ENCODE assay signal across 10 mouse cellular contexts in the genomic region with DNA sequence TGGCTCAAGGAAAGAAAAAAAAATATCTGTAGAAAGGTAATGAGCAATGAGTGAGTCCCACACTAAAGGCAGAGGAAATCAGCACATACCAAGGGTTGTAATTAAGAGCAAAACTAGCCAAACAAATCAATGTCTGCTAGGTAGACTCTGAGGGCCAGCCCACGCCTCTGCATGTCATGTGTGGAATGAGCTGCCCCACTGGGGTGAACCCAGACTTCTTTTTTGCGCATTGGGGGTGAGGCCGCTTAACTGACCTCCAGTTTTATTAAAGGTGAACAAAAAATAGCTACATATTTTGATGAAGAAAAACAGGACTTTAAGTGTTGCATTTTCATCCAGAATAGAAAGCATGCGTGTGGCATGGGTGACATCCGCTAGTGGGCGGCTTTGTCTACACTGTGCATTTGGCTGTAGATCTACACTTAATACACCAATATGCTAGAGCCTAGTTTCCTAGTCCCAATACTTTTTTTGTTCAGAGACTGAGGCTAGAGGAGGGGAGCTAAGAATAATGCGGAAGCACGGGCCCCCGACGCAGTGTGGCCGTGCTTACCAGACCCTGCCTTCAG.
DNase-seq lines count a peak whose midpoint lies in the region; ATAC-seq and TF ChIP-seq lines count a peak whose summit lies in the region.
"Had no signal": no experiment of that assay in that cellular context is flagged by ENCODE, and none has a peak within 500 bp of the region (broad histone marks: within the 10 kb centered on the region; RNA-seq: fewer than 3 reads in every experiment).

No protein-coding gene starts in this region.

- no peak overlapping the region for H3K4me3 ChIP-seq in forebrain, embryonic 12.5 days (replicated peaks)
- H3K4me3 ChIP-seq in forebrain, embryonic 10.5 days = no peak overlapping the region
- H3K4me3 ChIP-seq in left cerebral cortex, adult 2 months = peak overlapping the region; percentile 64
- peak overlapping the region; percentile 35; the same call in 1 of the 2 replicates for H3K4me3 ChIP-seq in hindbrain, embryonic 16.5 days (ENCODE audit: low read length)
- H3K4me3 ChIP-seq in neural tube, embryonic 15.5 days (replicated peaks) = peak overlapping the region; percentile 36
- no peak overlapping the region for H3K4me3 ChIP-seq in thymus, adult 2 months (ENCODE audit: control insufficient read depth, insufficient read depth, low read length)
- H3K4me3 ChIP-seq: liver, embryonic 13.5 days; myocyte had no signal

- no peaks in the 10 kb centered on the region for H3K36me3 ChIP-seq in forebrain, embryonic 12.5 days (replicated peaks)
- H3K36me3 ChIP-seq in forebrain, embryonic 10.5 days (replicated peaks) = no peaks in the 10 kb centered on the region
- H3K36me3 ChIP-seq in hindbrain, embryonic 16.5 days (ENCODE audit: control insufficient read depth, insufficient read depth, low read length) = no peaks in the 10 kb centered on the region
- no peaks in the 10 kb centered on the region for H3K36me3 ChIP-seq in neural tube, embryonic 15.5 days
- H3K36me3 ChIP-seq in thymus, adult 2 months (ENCODE audit: control insufficient read depth, insufficient read depth, low read length) = no peaks in the 10 kb centered on the region
- H3K36me3 ChIP-seq: liver, embryonic 13.5 days had no signal

- H3K4me2 ChIP-seq in forebrain, embryonic 12.5 days = peak overlapping the region; percentile 31; the same call in 1 of the 2 replicates
- peak overlapping the region; percentile 52 for H3K4me2 ChIP-seq in hindbrain, embryonic 16.5 days (ENCODE audit: low read length)
- H3K4me2 ChIP-seq in neural tube, embryonic 15.5 days = peak overlapping the region; percentile 62
- H3K4me2 ChIP-seq: liver, embryonic 13.5 days had no signal

- no peak for TF ChIP-seq POLR2A in thymus, adult 2 months (IDR thresholded peaks at IDR 0.05; ENCODE audit: control insufficient read depth, extremely low read depth, insufficient read depth, low read length, poor library complexity)

- 0 out of 2 replicates have a peak overlapping the region, but pooled peaks have one; percentile 61 for H3K27ac ChIP-seq in forebrain, embryonic 12.5 days
- no peak overlapping the region for H3K27ac ChIP-seq in forebrain, embryonic 10.5 days
- H3K27ac ChIP-seq in left cerebral cortex, adult 2 months = peak overlapping the region; percentile 74
- no peak overlapping the region for H3K27ac ChIP-seq in hindbrain, embryonic 16.5 days (ENCODE audit: low read depth, low read length)
- no peak overlapping the region; the same call in 1 of the 2 replicates for H3K27ac ChIP-seq in neural tube, embryonic 15.5 days (replicated peaks)
- H3K27ac ChIP-seq in thymus, adult 2 months (ENCODE audit: control insufficient read depth, insufficient read depth, low read length) = no peak overlapping the region
- H3K27ac ChIP-seq: liver, embryonic 13.5 days had no signal

- peaks cover 42% of the 10 kb centered on the region for H3K4me1 ChIP-seq in forebrain, embryonic 12.5 days
- H3K4me1 ChIP-seq in forebrain, embryonic 10.5 days = peaks cover 27% of the 10 kb centered on the region
- peaks cover 22% of the 10 kb centered on the region for H3K4me1 ChIP-seq in hindbrain, embryonic 16.5 days (ENCODE audit: control insufficient read depth, insufficient read depth, low read depth, low read length)
- H3K4me1 ChIP-seq in neural tube, embryonic 15.5 days = peaks cover 27% of the 10 kb centered on the region
- no peaks in the 10 kb centered on the region for H3K4me1 ChIP-seq in thymus, adult 2 months (replicated peaks; ENCODE audit: control insufficient read depth, insufficient read depth, low read length)
- H3K4me1 ChIP-seq: liver, embryonic 13.5 days had no signal

- no peaks in the 10 kb centered on the region for H3K27me3 ChIP-seq in forebrain, embryonic 12.5 days
- H3K27me3 ChIP-seq in forebrain, embryonic 10.5 days (ENCODE audit: poor library complexity, severe bottlenecking) = no peaks in the 10 kb centered on the region
- H3K27me3 ChIP-seq in hindbrain, embryonic 16.5 days (replicated peaks; ENCODE audit: control insufficient read depth, insufficient read depth, low read length) = no peaks in the 10 kb centered on the region
- H3K27me3 ChIP-seq in neural tube, embryonic 15.5 days (replicated peaks) = no peaks in the 10 kb centered on the region
- H3K27me3 ChIP-seq in thymus, adult 2 months (ENCODE audit: control insufficient read depth, insufficient read depth, low read length) = no peaks in the 10 kb centered on the region
- H3K27me3 ChIP-seq: liver, embryonic 13.5 days had no signal

- no peak for ATAC-seq in forebrain, embryonic 12.5 days (ENCODE audit: low FRiP score)
- ATAC-seq in hindbrain, embryonic 16.5 days = peak; percentile 9; the same call in 1 of the 2 replicates
- ATAC-seq in neural tube, embryonic 15.5 days (ENCODE audit: low FRiP score) = peak; percentile 23

- H3K9ac ChIP-seq in forebrain, embryonic 12.5 days = no peak overlapping the region
- H3K9ac ChIP-seq in hindbrain, embryonic 16.5 days (ENCODE audit: low read depth, low read length) = no peak overlapping the region
- no peak overlapping the region for H3K9ac ChIP-seq in neural tube, embryonic 15.5 days (replicated peaks)
- H3K9ac ChIP-seq: liver, embryonic 13.5 days had no signal

- H3K9me3 ChIP-seq in forebrain, embryonic 12.5 days = no peaks in the 10 kb centered on the region
- H3K9me3 ChIP-seq in forebrain, embryonic 10.5 days = no peaks in the 10 kb centered on the region
- H3K9me3 ChIP-seq in hindbrain, embryonic 16.5 days (ENCODE audit: control insufficient read depth, low read length) = no peaks in the 10 kb centered on the region
- H3K9me3 ChIP-seq in neural tube, embryonic 15.5 days (replicated peaks) = no peaks in the 10 kb centered on the region
- H3K9me3 ChIP-seq: liver, embryonic 13.5 days had no signal

- no peak for DNase-seq in forebrain, embryonic 10.5 days (ENCODE audit: extremely low spot score, low spot score)
- DNase-seq in left cerebral cortex, adult 2 months (ENCODE audit: extremely low spot score in 1 of 2, low spot score in 2 of 2) = no peak
- no peak for DNase-seq in left cerebral cortex, postnatal 36 days (ENCODE audit: low spot score in 2 of 2)
- DNase-seq in T-cell, adult 2 months (ENCODE audit: low spot score) = no peak
- DNase-seq in thymus, adult 2 months = no peak
- DNase-seq: liver, embryonic 13.5 days had no signal

- intact Hi-C loops in left cerebral cortex, adult 2 months (cut with DNase I) = loop anchor here (2.0 to 5.0 kb wide), 3 partner anchors 28 to 67 kb away; no protein-coding TSS in a partner anchor
- intact Hi-C loops in left cerebral cortex, postnatal 36 days (cut with DNase I) = no loop called here

- TF ChIP-seq CTCF in left cerebral cortex, adult 2 months (IDR thresholded peaks at IDR 0.05) = peak; percentile 5
- TF ChIP-seq CTCF in thymus, adult 2 months (IDR thresholded peaks at IDR 0.05; ENCODE audit: borderline replicate concordance, control insufficient read depth, extremely low read depth, insufficient read depth, low read length, poor library complexity) = no peak

- WGBS in forebrain, embryonic 12.5 days = 86% methylated on average over 11 of the region's 11 CpGs
- WGBS in forebrain, embryonic 10.5 days = 91% methylated on average over 11 of the region's 11 CpGs
- 78% methylated on average over 11 of the region's 11 CpGs for WGBS in hindbrain, embryonic 16.5 days
- 84% methylated on average over 11 of the region's 11 CpGs for WGBS in neural tube, embryonic 15.5 days
- 89% methylated on average over 11 of the region's 11 CpGs for WGBS in thymus, adult 2 months

Comparison
In these comparisons a context has a peak if more than half of its experiments do, and no peak if none do; other contexts are left out.
1. H3K27ac ChIP-seq: peak in forebrain, embryonic 12.5 days (single experiment) and left cerebral cortex, adult 2 months (single experiment); none in forebrain, embryonic 10.5 days (single experiment), hindbrain, embryonic 16.5 days (single experiment), neural tube, embryonic 15.5 days (single experiment) and thymus, adult 2 months (single experiment).
2. H3K4me3 ChIP-seq: peak in left cerebral cortex, adult 2 months (single experiment), hindbrain, embryonic 16.5 days (single experiment) and neural tube, embryonic 15.5 days (single experiment); none in forebrain, embryonic 12.5 days (single experiment), forebrain, embryonic 10.5 days (single experiment) and thymus, adult 2 months (single experiment).
3. Peak in every context shown above with its lines, with median percentiles within 50 percentile points of each other: H3K4me2 ChIP-seq.